Mouse (Mus musculus): ENCODE measurements around the gene Dpp7.
A peak's percentile ranks its signal among the peaks of the same experiment; 100 is the strongest.

Dpp7 gene

GRCm38 (mm10) chr2:25356208-25357079, at the start of gene Dpp7:
TSS of gene Dpp7 (minus strand) at chr2:25356359.
- peak; percentile 70 to 80 for DNase-seq (ENCODE audit: low spot score in 2 of 2)

- DNase-seq (ENCODE audit: low spot score in 2 of 2), result no peak
These were observed 47.8 kb upstream of the Dpp7 start for GRCm38 (mm10) chr2:25403994-25404393.

DNA sequence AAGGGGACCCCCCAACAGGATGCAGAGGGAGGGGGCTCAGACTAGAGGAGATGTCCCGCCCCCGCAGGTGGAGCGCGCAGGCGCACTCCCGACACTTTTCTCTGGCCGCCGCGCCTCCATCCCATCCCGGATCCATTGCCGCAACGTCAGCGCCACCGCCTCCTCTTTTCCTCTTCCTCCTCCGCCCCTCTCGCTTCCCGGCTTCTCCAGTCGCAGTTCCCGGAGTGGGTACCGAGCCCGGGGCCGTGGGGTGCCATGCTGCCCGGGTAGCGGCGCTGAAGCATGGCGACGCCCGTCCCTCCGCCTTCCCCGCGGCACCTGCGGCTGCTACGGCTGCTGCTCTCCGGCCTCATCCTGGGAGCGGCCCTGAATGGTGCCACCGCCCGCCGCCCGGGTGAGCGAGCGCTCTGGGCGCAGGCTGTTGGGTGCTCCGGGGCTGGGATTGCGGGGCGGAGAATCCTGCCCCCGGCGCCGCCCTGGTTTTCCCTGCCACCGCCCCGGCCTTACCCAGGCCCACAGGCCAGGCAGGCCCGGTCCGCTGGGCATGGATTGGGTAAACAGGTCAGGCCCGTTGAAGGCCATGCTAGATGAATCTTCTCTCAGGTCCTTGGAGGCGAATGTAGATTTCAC, 46.9 kb upstream of the Dpp7 start:
- DNase-seq (ENCODE audit: low spot score in 2 of 2), result peak; percentile 46 to 70

GRCm38 (mm10) chr2:25402377-25402971, 46.3 kb upstream of the Dpp7 start:
- DNase-seq (ENCODE audit: low spot score in 2 of 2), result peak; percentile 54 to 82

GRCm38 (mm10) chr2:25400764-25401163, 44.6 kb upstream of the Dpp7 start:
- DNase-seq (ENCODE audit: low spot score in 2 of 2), result peak in 1 of 2 experiments; percentile 60

GRCm38 (mm10) chr2:25400291-25400690, 44.1 kb upstream of the Dpp7 start:
- no peak for DNase-seq (ENCODE audit: low spot score in 2 of 2)

GRCm38 (mm10) chr2:25399051-25399450, 42.9 kb upstream of the Dpp7 start, which contains the start of gene Npdc1:
TSS of gene Npdc1 (plus strand) at chr2:25399351.
- DNase-seq (ENCODE audit: low spot score in 2 of 2), result no peak

DNA sequence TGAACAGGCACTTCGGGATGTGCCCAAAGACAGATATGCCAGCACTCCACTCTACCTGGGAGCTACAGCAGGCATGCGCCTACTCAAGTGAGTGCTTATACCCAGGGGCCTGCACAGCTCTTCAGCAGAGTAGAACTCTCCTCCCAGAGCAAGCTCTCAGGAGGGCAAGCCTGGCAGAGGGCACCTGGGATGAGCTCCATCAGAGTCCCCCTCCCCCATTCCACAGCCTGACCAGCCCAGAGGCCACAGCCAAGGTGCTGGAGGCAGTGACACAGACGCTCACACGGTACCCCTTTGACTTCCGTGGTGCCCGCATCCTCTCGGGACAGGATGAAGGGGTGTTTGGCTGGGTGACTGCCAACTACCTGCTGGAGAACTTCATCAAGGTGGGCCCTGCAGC, 41.9 kb upstream of the Dpp7 start:
- DNase-seq (ENCODE audit: low spot score in 2 of 2), result no peak

- DNase-seq (ENCODE audit: low spot score in 2 of 2), result no peak
These were observed 40.9 kb upstream of the Dpp7 start for GRCm38 (mm10) chr2:25397010-25397409.

GRCm38 (mm10) chr2:25396597-25396983, 40.4 kb upstream of the Dpp7 start:
- DNase-seq (ENCODE audit: low spot score in 2 of 2), result no peak

DNA sequence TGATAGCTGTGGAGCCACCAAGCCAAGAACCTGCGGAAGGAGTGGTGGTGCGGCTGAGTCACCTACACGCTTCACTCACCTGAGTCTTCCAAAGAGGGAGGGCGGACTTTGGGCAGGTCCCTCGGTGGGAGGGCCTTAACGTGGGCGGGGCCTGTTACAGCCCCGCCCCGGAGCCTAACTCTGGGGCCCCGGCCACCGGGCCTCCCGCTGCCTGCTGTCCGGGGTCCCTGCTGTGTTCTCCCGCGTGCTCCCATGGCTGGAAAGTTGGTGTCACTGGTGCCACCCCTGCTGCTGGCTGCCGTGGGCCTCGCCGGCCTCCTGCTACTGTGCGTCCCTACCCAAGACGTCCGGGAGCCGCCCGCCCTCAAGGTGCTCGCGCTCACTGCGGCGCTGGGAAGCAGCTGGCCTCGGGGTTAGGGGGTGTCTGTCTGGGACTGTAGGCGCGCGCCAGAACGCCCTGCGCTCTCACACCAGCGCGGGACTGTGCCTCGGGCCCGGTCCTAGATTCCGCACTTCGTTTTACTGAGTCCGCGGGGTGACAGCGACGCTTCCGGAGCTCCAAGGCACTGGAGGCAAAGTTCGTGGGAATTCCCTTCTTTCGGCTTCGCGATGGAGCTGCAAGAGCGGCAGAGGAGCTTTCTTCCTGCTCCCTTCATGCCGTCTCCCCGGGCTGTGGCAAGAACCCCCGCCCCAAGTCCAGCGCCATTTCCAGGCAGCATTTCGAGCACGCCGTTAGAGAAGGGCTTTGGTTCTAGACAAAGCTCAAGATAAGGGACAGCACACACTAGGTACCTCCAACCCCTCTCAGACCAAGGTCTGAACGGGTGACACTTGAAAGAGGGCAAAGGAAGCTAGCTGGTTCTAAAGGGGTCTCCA, 39.8 kb upstream of the Dpp7 start, which contains the start of gene Entpd2:
Gene Entpd2 (plus strand): TSS at position 154 of the 876 bp plus-strand sequence.
- DNase-seq (ENCODE audit: low spot score in 2 of 2), result peak in 1 of 2 experiments; percentile 38

- DNase-seq (ENCODE audit: low spot score in 2 of 2), result peak in 1 of 2 experiments; percentile 70
These were observed 38.4 kb upstream of the Dpp7 start for GRCm38 (mm10) chr2:25394281-25395221.

- no peak for DNase-seq (ENCODE audit: low spot score in 2 of 2)
These were observed 35.1 kb upstream of the Dpp7 start for GRCm38 (mm10) chr2:25391266-25391665.

DNA sequence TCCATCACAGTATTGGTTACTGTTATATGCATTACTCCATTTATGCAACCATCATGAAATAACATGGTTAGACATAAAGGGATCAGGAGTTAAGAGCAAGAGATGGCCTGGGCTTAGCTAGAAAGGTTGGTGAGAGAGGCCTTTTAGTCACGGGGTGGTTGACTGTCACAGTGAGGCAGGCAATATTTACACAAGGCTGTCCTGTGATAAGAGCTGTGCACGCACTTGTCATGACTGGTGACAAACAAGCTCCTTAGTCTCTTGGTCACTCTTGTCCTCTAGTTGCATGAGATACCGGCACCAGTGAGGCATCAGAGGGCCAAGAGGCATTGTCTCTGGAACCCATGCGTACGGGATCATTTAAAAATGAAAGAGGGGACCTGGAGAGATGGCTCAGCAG, 28.3 kb upstream of the Dpp7 start:
- DNase-seq (ENCODE audit: low spot score in 2 of 2), result no peak

DNA sequence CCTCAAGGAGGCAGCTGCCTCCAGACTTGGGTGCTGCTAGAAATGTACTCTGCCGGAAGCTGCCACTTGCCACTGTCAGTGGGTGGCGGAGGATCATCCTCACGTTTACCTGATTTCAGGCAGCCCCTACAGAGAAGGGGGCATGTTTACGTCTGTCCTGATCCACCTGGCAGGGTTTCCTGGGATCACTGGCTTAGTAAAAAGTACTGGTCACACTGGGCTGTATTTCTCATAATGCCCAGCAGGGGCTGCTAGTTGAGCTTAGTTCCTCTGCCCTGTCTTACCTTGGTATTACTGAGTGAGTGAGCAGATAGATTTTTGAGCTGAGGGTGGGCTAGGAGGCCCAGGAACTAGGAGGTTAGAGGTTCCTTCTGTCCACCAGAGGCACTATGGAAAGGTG, 20.4 kb upstream of the Dpp7 start:
- DNase-seq (ENCODE audit: low spot score in 2 of 2), result no peak

DNA sequence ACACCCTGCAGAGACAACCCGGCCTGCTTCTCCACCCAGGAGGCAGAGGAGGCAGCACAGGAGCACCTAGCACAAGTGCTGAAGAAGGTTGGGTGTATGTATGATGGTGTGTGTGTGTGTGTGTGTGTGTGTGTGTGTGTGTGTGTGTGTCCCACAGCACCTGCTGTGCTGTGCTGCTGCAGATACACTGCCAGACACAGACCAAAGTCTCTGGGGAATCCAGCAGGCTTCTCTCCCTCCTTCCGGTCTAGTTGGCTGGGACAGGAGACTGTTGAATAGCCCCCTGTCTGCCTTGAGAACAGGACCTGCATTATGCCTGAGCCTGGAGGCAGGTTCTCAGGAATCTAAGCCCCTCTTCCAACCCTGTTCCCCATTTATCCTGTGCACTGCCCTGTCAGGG, 17.3 kb upstream of the Dpp7 start:
- no peak for DNase-seq (ENCODE audit: low spot score in 2 of 2)

DNA sequence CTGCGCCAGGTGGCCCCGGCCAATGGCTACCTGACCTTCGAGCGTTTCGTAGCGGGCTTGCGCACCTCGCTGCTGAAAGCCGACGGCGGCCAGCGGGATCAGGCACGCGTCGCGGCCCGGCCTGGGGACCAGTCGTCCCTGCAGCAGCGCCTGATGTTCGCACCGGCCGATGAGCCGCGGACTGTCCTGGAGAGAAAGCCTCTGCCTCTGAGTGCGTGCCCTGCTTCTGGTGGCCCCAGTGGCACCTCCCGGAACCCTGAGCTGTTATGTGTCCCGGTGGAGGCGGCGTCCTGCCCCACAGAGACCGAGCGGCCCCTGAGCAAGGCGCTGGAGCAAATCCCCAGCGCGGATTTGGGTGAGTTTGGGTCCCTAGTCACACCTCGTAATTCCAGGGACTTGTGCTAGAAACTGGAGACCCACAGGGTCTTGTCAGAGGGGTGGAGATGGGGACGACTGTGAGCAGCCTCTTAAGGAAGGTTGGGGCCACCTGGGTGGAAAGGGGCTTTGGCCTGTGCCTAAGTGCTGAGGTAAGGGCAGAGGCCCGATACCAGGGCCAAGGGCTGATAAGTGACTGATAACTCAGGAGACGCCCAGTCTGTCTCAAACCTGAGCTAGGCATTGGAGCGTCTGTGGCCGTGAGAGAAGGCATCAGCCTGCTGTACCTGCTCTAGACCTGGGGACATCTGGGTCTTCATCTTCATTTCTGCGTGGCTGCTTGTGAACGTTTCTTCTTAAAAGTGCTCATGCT, 16.7 kb upstream of the Dpp7 start:
- no peak for DNase-seq (ENCODE audit: low spot score in 2 of 2)

GRCm38 (mm10) chr2:25371764-25372643, 15.8 kb upstream of the Dpp7 start, which contains the start of gene Sapcd2:
TSS of gene Sapcd2 (plus strand) at chr2:25372321.
- DNase-seq (ENCODE audit: low spot score in 2 of 2), result peak; percentile 76 to 78

DNA sequence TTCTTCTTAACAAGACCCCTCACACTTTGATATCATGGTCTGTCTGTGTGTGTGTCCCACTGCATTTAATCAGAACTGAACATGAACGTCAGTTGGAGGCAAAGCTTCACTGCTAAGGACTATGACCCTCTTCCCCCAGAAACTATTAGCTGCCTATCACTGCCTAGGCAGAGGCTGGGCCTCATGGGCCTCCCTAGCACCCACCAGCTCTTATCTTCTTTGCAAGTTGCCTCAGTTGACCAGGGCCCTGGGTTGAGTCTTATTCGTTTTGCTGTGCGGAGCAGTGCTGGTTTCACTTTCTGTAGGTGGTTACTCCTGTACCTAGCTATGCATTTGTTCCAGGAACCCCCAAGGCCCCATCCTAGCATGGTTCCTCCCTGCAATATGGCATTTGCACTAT, 13.8 kb upstream of the Dpp7 start:
- no peak for DNase-seq (ENCODE audit: low spot score in 2 of 2)

Measured in urinary bladder, postnatal 4 days (tissue).